Comparison of ENCODE assay signal across 23 mouse cellular contexts in the genomic region with DNA sequence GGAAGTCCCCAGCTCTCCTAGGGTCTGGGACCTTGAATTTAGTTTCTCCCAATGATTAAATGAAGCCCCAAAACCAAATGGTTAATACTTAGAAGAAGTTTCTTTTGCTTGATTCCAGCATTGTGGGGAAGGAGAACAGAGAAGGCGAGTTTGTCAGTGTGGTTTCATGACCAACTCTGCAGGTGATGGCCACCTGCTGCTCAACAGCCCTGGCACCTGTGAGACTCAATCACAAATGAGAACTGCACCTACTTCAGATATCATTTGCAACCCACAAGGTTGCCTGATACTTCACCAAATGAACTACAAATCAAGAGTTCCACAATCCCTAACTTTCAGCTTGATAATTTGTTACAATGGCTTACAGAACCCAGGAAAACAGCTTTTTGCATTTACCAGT. TPM values are rescaled to one million over a fixed set of nuclear protein-coding genes. Genes with fewer than 3 reads are reported as not detected.
DNase-seq lines count a peak whose midpoint lies in the region; ATAC-seq and TF ChIP-seq lines count a peak whose summit lies in the region.
"Had no signal": no experiment of that assay in that cellular context is flagged by ENCODE, and none has a peak within 500 bp of the region (broad histone marks: within the 10 kb centered on the region; RNA-seq: fewer than 3 reads in every experiment).

No protein-coding gene starts in this region.

- H3K4me3 ChIP-seq in CH12.LX (replicated peaks in 1 of 3; ENCODE audit: low read depth in 2 of 3, low read length in 2 of 3, poor library complexity in 1 of 3) (no peak overlapping the region), myocyte (no peak overlapping the region)
- H3K4me3 ChIP-seq in forebrain, embryonic 11.5 days (ENCODE audit: low read depth, low read length): no peak overlapping the region

- H3K9me3 ChIP-seq in CH12.LX (replicated peaks; ENCODE audit: low read length): no peaks in the 10 kb centered on the region
- H3K9me3 ChIP-seq in forebrain, embryonic 11.5 days (ENCODE audit: control insufficient read depth, low read length): no peaks in the 10 kb centered on the region
- H3K9me3 ChIP-seq: G1E had no signal

- WGBS in forebrain, embryonic 11.5 days: 71% methylated on average over 1 of the region's 1 CpGs

- TF ChIP-seq POLR2A in CH12.LX (IDR thresholded peaks at IDR 0.05; ENCODE audit: low read depth, low read length) (no peak), myocyte (IDR thresholded peaks at IDR 0.05; ENCODE audit: insufficient read length, low read depth) (no peak)

- H3K4me2 ChIP-seq in CH12.LX (ENCODE audit: insufficient read depth, low read depth, poor library complexity, severe bottlenecking) (no peak overlapping the region), myocyte (ENCODE audit: low read depth) (no peak overlapping the region)
- no peak overlapping the region for H3K4me2 ChIP-seq in forebrain, embryonic 11.5 days (ENCODE audit: low read depth, low read length, severe bottlenecking)

- H3K79me2 ChIP-seq in CH12.LX (replicated peaks; ENCODE audit: control insufficient read depth, extremely low read depth, insufficient read depth, poor library complexity, severe bottlenecking) (no peaks in the 10 kb centered on the region), myocyte (ENCODE audit: control insufficient read depth, insufficient read depth) (no peaks in the 10 kb centered on the region)

- intact Hi-C loops in heart, postnatal 25 days (cut with DNase I): no loop called here

- in situ Hi-C loops in CH12.LX (cut with MboI; ENCODE audit: low pct_ligation_motif_present, low pct_unique_long_range_greater_than_20kb, low sequenced_read_pairs): loop anchor here (25.0 kb wide), 2 partner anchors 465 to 485 kb away; no protein-coding TSS in a partner anchor

- ATAC-seq in forebrain, embryonic 11.5 days (replicated peaks; ENCODE audit: low FRiP score): no peak
- ATAC-seq: activated CD4-positive, CD25-positive, alpha-beta regulatory T cell, adult 4 months; CD4-positive, CD25-positive, alpha-beta regulatory T cell, adult 4 months; Patski had no signal

- TF ChIP-seq RAD21 in CH12.LX (IDR thresholded peaks at IDR 0.05; ENCODE audit: low read depth, low read length): no peak

- no peaks in the 10 kb centered on the region for H3K27me3 ChIP-seq in CH12.LX (replicated peaks)
- no peaks in the 10 kb centered on the region for H3K27me3 ChIP-seq in myocyte (ENCODE audit: control insufficient read depth, insufficient read depth, insufficient read length)
- no peaks in the 10 kb centered on the region for H3K27me3 ChIP-seq in forebrain, embryonic 11.5 days (ENCODE audit: control insufficient read depth, insufficient read depth, low read length)
- H3K27me3 ChIP-seq: Patski had no signal

- dilution Hi-C loops in CH12.LX (cut with MboI; ENCODE audit: extremely low pct_ligation_motif_present, extremely low pct_unique_long_range_greater_than_20kb, low sequenced_read_pairs): no loop called here

- no peak overlapping the region for H3K27ac ChIP-seq in CH12.LX (ENCODE audit: insufficient read depth, low read depth)
- H3K27ac ChIP-seq in forebrain, embryonic 11.5 days (ENCODE audit: low read depth, low read length): no peak overlapping the region

- peak; percentile 50 for DNase-seq in heart, adult 11 months
- DNase-seq in heart, postnatal 25 days (ENCODE audit: low spot score): no peak
- DNase-seq in A20 (ENCODE audit: low read depth, low spot score): peak; percentile 42
- DNase-seq in CH12.LX (ENCODE audit: extremely low read depth): no peak
- no peak for DNase-seq in lung, adult 18-20 months
- DNase-seq in forebrain, embryonic 11.5 days (ENCODE audit: low spot score): no peak
- DNase-seq in thymus, adult 18-20 months: no peak
- DNase-seq: adrenal gland, adult 2 months; adrenal gland, adult 8-10 months; adrenal gland, postnatal 10 days; adrenal gland, postnatal 14 days; adrenal gland, postnatal 25 days; adrenal gland, postnatal 36 days; B cell, adult 2 months; cerebellum, adult 11 months; cerebellum, adult 11-12 months; cerebellum, adult 18-20 months; cerebellum, adult 2 months had no signal

- H3K4me1 ChIP-seq in CH12.LX (ENCODE audit: control insufficient read depth in 1 of 2, insufficient read depth in 2 of 2): peaks cover 0 to 30% of the 10 kb centered on the region in 2 experiments; a peak in 2 of 4 replicates
- no peaks in the 10 kb centered on the region for H3K4me1 ChIP-seq in forebrain, embryonic 11.5 days (replicated peaks; ENCODE audit: control insufficient read depth, insufficient read depth, low read length)

- TF ChIP-seq EP300 in CH12.LX (IDR thresholded peaks at IDR 0.05; ENCODE audit: low read length): 0 out of 2 replicates have a peak, but pooled peaks have one; percentile 27

- TF ChIP-seq CTCF in CH12.LX (conservative IDR thresholded peaks at IDR 0.05 in 1 of 2, IDR thresholded peaks at IDR 0.05 in 1 of 2; ENCODE audit: low read depth in 2 of 2, low read length in 2 of 2): no peak

- H3ac ChIP-seq in myocyte (ENCODE audit: control insufficient read depth, insufficient read length): no peak overlapping the region

- H3K36me3 ChIP-seq in CH12.LX (replicated peaks in 1 of 2; ENCODE audit: control insufficient read depth in 1 of 2, insufficient read depth in 1 of 2, low read length in 1 of 2) (no peaks in the 10 kb centered on the region), myocyte (ENCODE audit: control insufficient read depth, insufficient read depth) (peaks cover 4% of the 10 kb centered on the region)
- no peaks in the 10 kb centered on the region for H3K36me3 ChIP-seq in forebrain, embryonic 11.5 days (ENCODE audit: control insufficient read depth, insufficient read depth, low read length)
- H3K36me3 ChIP-seq: G1E had no signal

- H3K9ac ChIP-seq in CH12.LX (ENCODE audit: insufficient read depth, low read depth): no peak overlapping the region
- H3K9ac ChIP-seq in forebrain, embryonic 11.5 days (ENCODE audit: low read length): no peak overlapping the region

TF ChIP-seq in CH12.LX, 34 proteins besides CTCF, POLR2A, EP300 and RAD21:
- TF ChIP-seq TCF12 (IDR thresholded peaks at IDR 0.05; ENCODE audit: low read depth, low read length) (0 out of 2 replicates have a peak, but pooled peaks have one; percentile 10), ELF1 (IDR thresholded peaks at IDR 0.05; ENCODE audit: low read depth, low read length) (no peak)

TF ChIP-seq in myocyte, 11 proteins besides CTCF, POLR2A, EP300 and RAD21:
- TF ChIP-seq CEBPB (IDR thresholded peaks at IDR 0.05; ENCODE audit: insufficient read depth, poor library complexity, severe bottlenecking) (no peak), MYOG (IDR thresholded peaks at IDR 0.05; ENCODE audit: control insufficient read depth in 1 of 3, insufficient read depth in 1 of 3, insufficient read length in 2 of 3, low read depth in 2 of 3) (peak in 1 of 3 experiments; percentile 10), USF1 (IDR thresholded peaks at IDR 0.05; ENCODE audit: low read depth) (no peak), E2F4 (IDR thresholded peaks at IDR 0.05; ENCODE audit: insufficient read depth) (no peak), MYOD1 (IDR thresholded peaks at IDR 0.05; ENCODE audit: control insufficient read depth in 1 of 3, insufficient read length in 2 of 3, low read depth in 2 of 3) (peak in 2 of 3 experiments; percentile 64 to 65), REST (IDR thresholded peaks at IDR 0.05; ENCODE audit: insufficient read depth, insufficient read length) (no peak), TCF3 (IDR thresholded peaks at IDR 0.05; ENCODE audit: insufficient read length, low read depth) (no peak)

RNA-seq across cellular contexts. Expression of a gene that starts 27.4 kb away (rescaled TPM):
- 100 to 1,000 TPM; 149 to 156 TPM for total RNA-seq in heart, postnatal 25 days (2021)
- total RNA-seq in CH12.LX (2012; rRNA removed) (47.5 and 52.9 TPM in 2 replicates), CH12.LX (2014; rRNA removed) (41.8 and 42.1 TPM in 2 replicates)
- polyA plus RNA-seq in CH12.LX (2012; ENCODE audit: insufficient read length, low read depth) (48.6 and 54.1 TPM in 2 replicates), myocyte (2012; fragmentation: generic; extraction: Trizol) (415 TPM)
- polyA plus RNA-seq in forebrain, embryonic 11.5 days (2014; fragmentation: Nextera tagmentation; extraction: Ambion mirVana): 55.1 and 58.3 TPM in 2 replicates

Comparison
In these comparisons a context has a peak if more than half of its experiments do, and no peak if none do; other contexts are left out.
1. DNase-seq: peak in heart, adult 11 months (single experiment) and A20 (single experiment); none in heart, postnatal 25 days (single experiment), CH12.LX (single experiment), lung, adult 18-20 months (0 of 2), forebrain, embryonic 11.5 days (single experiment) and thymus, adult 18-20 months (0 of 2).